Mouse (Mus musculus): ENCODE data around the gene Fbxo9.

GRCm38 (mm10) chr9:78035831-78036230, 73.0 kb downstream of the Fbxo9 start:
- TF ChIP-seq POLR2A (IDR thresholded peaks at IDR 0.05; ENCODE audit: control insufficient read depth, low read depth, low read length) (no peak), CTCF (IDR thresholded peaks at IDR 0.05; ENCODE audit: control insufficient read depth, insufficient read depth, insufficient replicate concordance, low read depth, low read length) (no peak)

Measured in testis, adult 2 months (tissue).